8 mouse cellular contexts compared by ENCODE assay signal in genomic region chr4:44011799-44012198, GRCm38 (mm10). TPM values are rescaled to one million over a fixed set of nuclear protein-coding genes. Genes with fewer than 3 reads are reported as not detected.
DNase-seq lines count a peak whose midpoint lies in the region; ATAC-seq and TF ChIP-seq lines count a peak whose summit lies in the region.

No protein-coding gene starts in this region.

- peaks cover 2 to 43% of the 10 kb centered on the region in 2 experiments for H3K36me3 ChIP-seq in CH12.LX (replicated peaks in 1 of 2; ENCODE audit: control insufficient read depth in 1 of 2, insufficient read depth in 1 of 2, low read length in 1 of 2)
- no peaks in the 10 kb centered on the region for H3K36me3 ChIP-seq in forebrain, embryonic 13.5 days (ENCODE audit: poor library complexity, severe bottlenecking)
- peaks cover 38% of the 10 kb centered on the region for H3K36me3 ChIP-seq in liver, embryonic 15.5 days (replicated peaks)

- peak overlapping the region; percentile 98 for H3K9ac ChIP-seq in CH12.LX (ENCODE audit: insufficient read depth, low read depth)
- peak overlapping the region; percentile 68 for H3K9ac ChIP-seq in forebrain, embryonic 13.5 days
- peak overlapping the region; percentile 96 for H3K9ac ChIP-seq in liver, embryonic 15.5 days

- peak; percentile 44 for DNase-seq in heart, adult 11 months
- no peak for DNase-seq in heart, postnatal 10 days
- DNase-seq in CH12.LX (ENCODE audit: extremely low read depth), result no peak
- DNase-seq in frontal cortex, postnatal 14 days (ENCODE audit: low spot score in 2 of 2), result no peak
- no peak for DNase-seq in gastrocnemius, adult 18-20 months (ENCODE audit: low spot score)
- DNase-seq in urinary bladder, adult 18-20 months (ENCODE audit: low spot score in 2 of 2), result no peak

- in situ Hi-C loops in CH12.LX (cut with MboI; ENCODE audit: low pct_ligation_motif_present, low pct_unique_long_range_greater_than_20kb, low sequenced_read_pairs), result no loop called here

- H3K4me3 ChIP-seq in CH12.LX (replicated peaks in 1 of 3; ENCODE audit: low read depth in 2 of 3, low read length in 2 of 3, poor library complexity in 1 of 3), result peak overlapping the region; percentile 63 to 90 (median 85)
- H3K4me3 ChIP-seq in forebrain, embryonic 13.5 days, result peak overlapping the region; percentile 100
- H3K4me3 ChIP-seq in liver, embryonic 15.5 days (replicated peaks), result peak overlapping the region; percentile 99

- TF ChIP-seq EP300 in CH12.LX (IDR thresholded peaks at IDR 0.05; ENCODE audit: low read length), result no peak

- ATAC-seq in forebrain, embryonic 13.5 days, result no peak
- ATAC-seq in liver, embryonic 15.5 days (ENCODE audit: insufficient read depth), result no peak

- peaks cover 43% of the 10 kb centered on the region for H3K79me2 ChIP-seq in CH12.LX (replicated peaks; ENCODE audit: control insufficient read depth, extremely low read depth, insufficient read depth, poor library complexity, severe bottlenecking)

- TF ChIP-seq CTCF in CH12.LX (conservative IDR thresholded peaks at IDR 0.05 in 1 of 2, IDR thresholded peaks at IDR 0.05 in 1 of 2; ENCODE audit: low read depth in 2 of 2, low read length in 2 of 2), result no peak; a peak in 1 of 4 replicates

- no peaks in the 10 kb centered on the region for H3K27me3 ChIP-seq in CH12.LX (replicated peaks)
- no peaks in the 10 kb centered on the region for H3K27me3 ChIP-seq in forebrain, embryonic 13.5 days
- no peaks in the 10 kb centered on the region for H3K27me3 ChIP-seq in liver, embryonic 15.5 days

- H3K9me3 ChIP-seq in CH12.LX (replicated peaks; ENCODE audit: low read length), result no peaks in the 10 kb centered on the region
- no peaks in the 10 kb centered on the region for H3K9me3 ChIP-seq in forebrain, embryonic 13.5 days (replicated peaks)
- no peaks in the 10 kb centered on the region for H3K9me3 ChIP-seq in liver, embryonic 15.5 days (replicated peaks)

- no peak overlapping the region for H3K27ac ChIP-seq in CH12.LX (ENCODE audit: insufficient read depth, low read depth)
- peak overlapping the region; percentile 59; the same call in 1 of the 2 replicates for H3K27ac ChIP-seq in forebrain, embryonic 13.5 days
- peak overlapping the region; percentile 91 for H3K27ac ChIP-seq in liver, embryonic 15.5 days (replicated peaks)

- TF ChIP-seq POLR2A in CH12.LX (IDR thresholded peaks at IDR 0.05; ENCODE audit: low read depth, low read length), result no peak

- intact Hi-C loops in heart, postnatal 10 days (cut with DNase I), result no loop called here

- H3K4me1 ChIP-seq in CH12.LX (ENCODE audit: control insufficient read depth in 1 of 2, insufficient read depth in 2 of 2), result peaks cover 6 to 36% of the 10 kb centered on the region in 2 experiments; a peak in 3 of 4 replicates
- peaks cover 24% of the 10 kb centered on the region for H3K4me1 ChIP-seq in forebrain, embryonic 13.5 days
- peaks cover 58% of the 10 kb centered on the region for H3K4me1 ChIP-seq in liver, embryonic 15.5 days (replicated peaks)

- dilution Hi-C loops in CH12.LX (cut with MboI; ENCODE audit: extremely low pct_ligation_motif_present, extremely low pct_unique_long_range_greater_than_20kb, low sequenced_read_pairs), result no loop called here

- H3K4me2 ChIP-seq in CH12.LX (ENCODE audit: insufficient read depth, low read depth, poor library complexity, severe bottlenecking), result peak overlapping the region; percentile 67
- H3K4me2 ChIP-seq in forebrain, embryonic 13.5 days, result peak overlapping the region; percentile 100
- H3K4me2 ChIP-seq in liver, embryonic 15.5 days, result peak overlapping the region; percentile 90

- TF ChIP-seq RAD21 in CH12.LX (IDR thresholded peaks at IDR 0.05; ENCODE audit: low read depth, low read length), result no peak

- 78% methylated on average over 3 of the region's 3 CpGs for WGBS in forebrain, embryonic 13.5 days
- 78% methylated on average over 3 of the region's 3 CpGs for WGBS in liver, embryonic 15.5 days (ENCODE audit: insufficient replicate concordance)

TF ChIP-seq in CH12.LX, 34 proteins besides CTCF, POLR2A, EP300 and RAD21:
- peak; percentile 19; the same call in 1 of the 2 replicates for TF ChIP-seq ZNF384 (IDR thresholded peaks at IDR 0.05; ENCODE audit: low read depth, low read length)
- TF ChIP-seq RCOR1 (conservative IDR thresholded peaks at IDR 0.05; ENCODE audit: low read depth, low read length), result no peak
TF ChIP-seq in CH12.LX: peak in this region for 1.

RNA-seq across cellular contexts. Expression of gene Clta, which starts 7.5 kb away (rescaled TPM):
- 100 to 1,000 TPM; 101 to 104 TPM for total RNA-seq in heart, postnatal 10 days (2021)
- total RNA-seq in CH12.LX (2012; rRNA removed), result 301 and 349 TPM in 2 replicates
- total RNA-seq in CH12.LX (2014; rRNA removed), result 450 and 454 TPM in 2 replicates
- 454 and 493 TPM in 2 replicates for polyA plus RNA-seq in CH12.LX (2012; ENCODE audit: insufficient read length, low read depth)
- 249 and 262 TPM in 2 replicates for polyA plus RNA-seq in forebrain, embryonic 13.5 days (2015; fragmentation: Nextera tagmentation; extraction: Ambion mirVana)
- polyA plus RNA-seq in liver, embryonic 15.5 days (2015; fragmentation: Nextera tagmentation; extraction: Ambion mirVana), result 117 and 119 TPM in 2 replicates
- total RNA-seq in gastrocnemius, adult 18-20 months (2021), result 10 to 100 TPM; 48.4 to 58.3 TPM

RNA-seq across cellular contexts. Expression of gene Ccin, which starts 28.5 kb away (rescaled TPM):
- total RNA-seq in heart, postnatal 10 days (2021), result under 1 TPM; 0.12 to 0.22 TPM
- total RNA-seq in CH12.LX (2012; rRNA removed), result not detected in 2 replicates
- 0.11 TPM in 1 of 2 replicates, not detected in the other for total RNA-seq in CH12.LX (2014; rRNA removed)
- polyA plus RNA-seq in CH12.LX (2012; ENCODE audit: insufficient read length, low read depth), result not detected in 2 replicates
- not detected in 2 replicates for polyA plus RNA-seq in forebrain, embryonic 13.5 days (2015; fragmentation: Nextera tagmentation; extraction: Ambion mirVana)
- polyA plus RNA-seq in liver, embryonic 15.5 days (2015; fragmentation: Nextera tagmentation; extraction: Ambion mirVana), result not detected in 2 replicates
- total RNA-seq in gastrocnemius, adult 18-20 months (2021), result not detected

RNA-seq across cellular contexts. Expression of gene Glipr2, which starts 54.6 kb away (rescaled TPM):
- total RNA-seq in heart, postnatal 10 days (2021), result 10 to 100 TPM; 16.4 to 18.1 TPM
- total RNA-seq in CH12.LX (2012; rRNA removed) (47.6 and 60.3 TPM in 2 replicates), CH12.LX (2014; rRNA removed) (138 and 146 TPM in 2 replicates)
- polyA plus RNA-seq in CH12.LX (2012; ENCODE audit: insufficient read length, low read depth), result 57.2 and 62.8 TPM in 2 replicates
- polyA plus RNA-seq in forebrain, embryonic 13.5 days (2015; fragmentation: Nextera tagmentation; extraction: Ambion mirVana), result 37.1 and 38.7 TPM in 2 replicates
- polyA plus RNA-seq in liver, embryonic 15.5 days (2015; fragmentation: Nextera tagmentation; extraction: Ambion mirVana), result 51.3 and 56.4 TPM in 2 replicates
- 1 to 10 TPM; 1.8 to 2.5 TPM for total RNA-seq in gastrocnemius, adult 18-20 months (2021)

Comparison
In these comparisons a context has a peak if more than half of its experiments do, and no peak if none do; other contexts are left out.
1. RNA of gene Glipr2, which starts 54.6 kb away (total RNA-seq): 47.6 to 146 TPM in CH12.LX and 16.4 to 18.1 TPM in heart, postnatal 10 days; 1.8 to 2.5 TPM in gastrocnemius, adult 18-20 months; every median in the first group is over 4 times any median in the second.
2. Peak in every context shown above with its lines, with median percentiles within 50 percentile points of each other: H3K4me2 ChIP-seq, H3K4me3 ChIP-seq and H3K9ac ChIP-seq.